Comparison of ENCODE assay signal across 9 mouse cellular contexts in genomic region chr4:117356223-117356622, GRCm38 (mm10).
A peak's percentile ranks its signal among the peaks of the same experiment; 100 is the strongest.
DNase-seq lines count a peak whose midpoint lies in the region; ATAC-seq and TF ChIP-seq lines count a peak whose summit lies in the region.
"Had no signal": no experiment of that assay in that cellular context is flagged by ENCODE, and none has a peak within 500 bp of the region (broad histone marks: within the 10 kb centered on the region; RNA-seq: fewer than 3 reads in every experiment).

No protein-coding gene starts in this region.

- no peak for TF ChIP-seq CTCF in layer of hippocampus, adult 2 months (conservative IDR thresholded peaks at IDR 0.05)

- H3K4me2 ChIP-seq in hindbrain, embryonic 13.5 days, result no peak overlapping the region
- H3K4me2 ChIP-seq in forebrain, embryonic 11.5 days (ENCODE audit: low read depth, low read length, severe bottlenecking), result no peak overlapping the region

- ATAC-seq in hindbrain, embryonic 13.5 days (ENCODE audit: low FRiP score), result no peak
- no peak for ATAC-seq in forebrain, embryonic 11.5 days (replicated peaks; ENCODE audit: low FRiP score)

- no peaks in the 10 kb centered on the region for H3K9me3 ChIP-seq in hindbrain, embryonic 13.5 days
- no peaks in the 10 kb centered on the region for H3K9me3 ChIP-seq in forebrain, embryonic 11.5 days (ENCODE audit: control insufficient read depth, low read length)

- intact Hi-C loops in heart, postnatal 25 days (cut with DNase I), result no loop called here

- no peaks in the 10 kb centered on the region for H3K36me3 ChIP-seq in hindbrain, embryonic 13.5 days
- H3K36me3 ChIP-seq in forebrain, embryonic 11.5 days (ENCODE audit: control insufficient read depth, insufficient read depth, low read length), result no peaks in the 10 kb centered on the region

- 65% methylated on average over 2 of the region's 2 CpGs for WGBS in hindbrain, embryonic 13.5 days
- WGBS in forebrain, embryonic 11.5 days, result 76% methylated on average over 2 of the region's 2 CpGs

- no peak overlapping the region for H3K4me3 ChIP-seq in layer of hippocampus, adult 2 months
- no peak overlapping the region for H3K4me3 ChIP-seq in hindbrain, embryonic 13.5 days
- no peak overlapping the region for H3K4me3 ChIP-seq in forebrain, embryonic 11.5 days (ENCODE audit: low read depth, low read length)

- no peak for DNase-seq in layer of hippocampus, adult 2 months (ENCODE audit: low spot score in 2 of 2)
- DNase-seq in layer of hippocampus, postnatal 14 days (ENCODE audit: low spot score in 2 of 2), result no peak
- peak; percentile 73 for DNase-seq in ES-CJ7 (ENCODE audit: low read depth, low spot score)
- DNase-seq in adrenal gland, postnatal 14 days, result peak; percentile 83
- DNase-seq in heart, postnatal 25 days (ENCODE audit: low spot score), result peak; percentile 42
- no peak for DNase-seq in forebrain, embryonic 11.5 days (ENCODE audit: low spot score)
- DNase-seq: layer of hippocampus, postnatal 36 days had no signal

- peak overlapping the region; percentile 14; the same call in 1 of the 2 replicates for H3K27ac ChIP-seq in layer of hippocampus, adult 2 months
- H3K27ac ChIP-seq in hindbrain, embryonic 13.5 days, result no peak overlapping the region
- H3K27ac ChIP-seq in forebrain, embryonic 11.5 days (ENCODE audit: low read depth, low read length), result no peak overlapping the region
- H3K27ac ChIP-seq: macrophage had no signal

- H3K4me1 ChIP-seq in hindbrain, embryonic 13.5 days (replicated peaks), result peaks cover 53% of the 10 kb centered on the region
- H3K4me1 ChIP-seq in forebrain, embryonic 11.5 days (replicated peaks; ENCODE audit: control insufficient read depth, insufficient read depth, low read length), result peaks cover 6% of the 10 kb centered on the region; the same call in 1 of the 2 replicates

- no peak overlapping the region for H3K9ac ChIP-seq in hindbrain, embryonic 13.5 days
- H3K9ac ChIP-seq in forebrain, embryonic 11.5 days (ENCODE audit: low read length), result no peak overlapping the region

- peaks cover 100% of the 10 kb centered on the region for H3K27me3 ChIP-seq in hindbrain, embryonic 13.5 days
- no peaks in the 10 kb centered on the region; the same call in 1 of the 2 replicates for H3K27me3 ChIP-seq in forebrain, embryonic 11.5 days (ENCODE audit: control insufficient read depth, insufficient read depth, low read length)

Comparison
In these comparisons a context has a peak if more than half of its experiments do, and no peak if none do; other contexts are left out.
1. DNase-seq: peak in ES-CJ7 (single experiment), adrenal gland, postnatal 14 days (single experiment) and heart, postnatal 25 days (single experiment); none in layer of hippocampus, adult 2 months (0 of 2), layer of hippocampus, postnatal 14 days (0 of 2) and forebrain, embryonic 11.5 days (single experiment).